Mouse (Mus musculus) spleen, adult 2 months (tissue): Measurements from ENCODE around the gene Spata16. TPM values are rescaled to one million over a fixed set of nuclear protein-coding genes. Genes with fewer than 3 reads are reported as not detected.

ENCODE experiments used
- DNase-seq, 2 experiments: peaks; one replicate each; pipeline versions ENCODE4 v3.0.0 to v3.0.0-alpha.2; 2012 to 2021; ENCODE audit warnings: low spot score in 2 of 2, low read depth in 1 of 2
- H3K27ac ChIP-seq: fragments of 200-500 bp; 2 replicates; pipeline ENCODE4 v1.5.1; 2012; ENCODE audit warnings: low read length, inconsistent platforms; ENCODE audit not compliant: insufficient read depth
- H3K27me3 ChIP-seq: fragments of 200-500 bp; 2 replicates; pipeline ENCODE4 v1.6.1; 2012; ENCODE audit warnings: mild to moderate bottlenecking, moderate library complexity, low read length, inconsistent platforms; ENCODE audit not compliant: control insufficient read depth, insufficient read depth
- H3K36me3 ChIP-seq: fragments of 200-500 bp; 2 replicates; pipeline ENCODE4 v1.6.1; 2012; ENCODE audit warnings: mild to moderate bottlenecking, low read length, inconsistent platforms; ENCODE audit not compliant: control insufficient read depth, insufficient read depth
- H3K4me1 ChIP-seq: fragments of 200-500 bp; 2 replicates; pipeline ENCODE4 v1.6.1; 2011; ENCODE audit warnings: inconsistent platforms; ENCODE audit not compliant: control insufficient read depth, insufficient read depth, insufficient read length
- H3K4me3 ChIP-seq: fragments of 200-500 bp; 2 replicates; pipeline ENCODE4 v1.5.1; 2011; ENCODE audit warnings: mild to moderate bottlenecking, inconsistent platforms; ENCODE audit not compliant: insufficient read depth, insufficient read length; ENCODE audit errors: extremely low read depth
- CTCF ChIP-seq: fragments of 200-500 bp; IDR thresholded peaks from 2 replicates; pipeline ENCODE4 v1.5.1; 2011; ENCODE audit warnings: mild to moderate bottlenecking, inconsistent platforms; ENCODE audit not compliant: insufficient read depth, insufficient read length, insufficient replicate concordance; ENCODE audit errors: extremely low read depth
- POLR2A ChIP-seq: fragments of 200-500 bp; IDR thresholded peaks from 2 replicates; pipeline ENCODE4 v1.6.1; 2011; ENCODE audit warnings: low read depth, low read length, inconsistent platforms
- WGBS: fragments of 180-500 bp; shearing (Covaris S2); methylation state at CpG from one replicate; pipeline ENCODE4 v1.1.7; 2018; 5-methylcytosine and 5-hydroxymethylcytosine counted together
- polyA plus RNA-seq: library from polyadenylated mRNA; depleted of rRNA; stranded (reverse); fragments of >200 nt; gene quantifications from 2 replicates; pipeline ENCODE4 v1.2.3, GENCODE M21; 2012

Spata16 gene
- polyA plus RNA-seq, 1 experiment = not detected

DNA sequence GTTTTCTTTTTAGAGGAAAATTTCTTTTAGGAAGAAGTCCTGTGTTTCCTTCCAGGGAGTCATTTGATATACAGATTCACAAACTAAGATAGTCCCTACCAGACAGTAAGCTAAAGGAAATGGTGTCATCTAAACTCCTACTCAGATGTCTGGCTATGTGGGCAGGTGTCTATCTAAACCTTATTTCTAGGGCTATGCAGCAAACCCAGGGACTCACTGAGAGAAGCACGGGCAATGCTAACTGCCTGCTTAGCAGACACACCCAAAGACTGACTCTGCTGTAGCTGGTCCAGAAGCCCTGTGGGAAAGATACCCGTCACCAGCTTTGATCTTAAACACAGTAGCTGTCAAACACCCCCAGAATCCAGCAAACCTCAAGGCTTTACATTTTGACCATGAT lies 284.2 kb downstream of the Spata16 start:
- no peaks in the 10 kb centered on the region for H3K27me3 ChIP-seq
- no peak overlapping the region for H3K4me3 ChIP-seq
- DNase-seq = no peak
- 82% methylated on average over 2 of the region's 2 CpGs for WGBS
- TF ChIP-seq POLR2A (no peak), CTCF (no peak)
- H3K36me3 ChIP-seq = no peaks in the 10 kb centered on the region
- no peaks in the 10 kb centered on the region for H3K4me1 ChIP-seq
- no peak overlapping the region for H3K27ac ChIP-seq

- DNase-seq = no peak
- Histone ChIP-seq H3K36me3 (no peaks in the 10 kb centered on the region), H3K4me1 (no peaks in the 10 kb centered on the region), H3K27me3 (no peaks in the 10 kb centered on the region), H3K4me3 (no peak overlapping the region), H3K27ac (no peak overlapping the region)
- TF ChIP-seq POLR2A (no peak), CTCF (no peak)
- WGBS = 87% methylated on average over 5 of the region's 5 CpGs
These were observed 286.0 kb downstream of the Spata16 start for GRCm38 (mm10) chr3:26923391-26923790.

DNA sequence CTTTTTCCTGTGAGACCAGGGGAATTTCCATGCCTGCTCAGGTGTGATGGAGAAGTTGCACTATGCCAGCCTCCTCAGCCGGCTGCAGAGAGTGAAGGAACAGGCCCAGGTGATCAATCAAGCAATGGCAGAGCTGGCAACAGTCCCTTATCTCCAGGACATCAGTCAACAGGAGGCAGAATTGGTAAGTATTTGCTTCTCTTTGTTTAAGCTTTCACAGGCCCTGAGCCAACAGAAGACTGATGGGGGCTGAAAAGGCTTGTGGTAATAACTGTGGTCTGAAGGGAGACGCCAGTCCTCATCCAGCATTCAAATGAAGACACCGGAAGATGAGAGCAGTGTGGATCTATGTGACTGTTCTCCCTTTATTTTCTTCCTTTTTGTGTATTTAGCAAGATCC lies 286.8 kb downstream of the Spata16 start:
- no peak for TF ChIP-seq POLR2A
- TF ChIP-seq CTCF = no peak
- DNase-seq = no peak
- Histone ChIP-seq H3K36me3 (no peaks in the 10 kb centered on the region), H3K27me3 (no peaks in the 10 kb centered on the region), H3K27ac (no peak overlapping the region), H3K4me1 (no peaks in the 10 kb centered on the region), H3K4me3 (no peak overlapping the region)
- 54% methylated on average over 3 of the region's 3 CpGs for WGBS

DNA sequence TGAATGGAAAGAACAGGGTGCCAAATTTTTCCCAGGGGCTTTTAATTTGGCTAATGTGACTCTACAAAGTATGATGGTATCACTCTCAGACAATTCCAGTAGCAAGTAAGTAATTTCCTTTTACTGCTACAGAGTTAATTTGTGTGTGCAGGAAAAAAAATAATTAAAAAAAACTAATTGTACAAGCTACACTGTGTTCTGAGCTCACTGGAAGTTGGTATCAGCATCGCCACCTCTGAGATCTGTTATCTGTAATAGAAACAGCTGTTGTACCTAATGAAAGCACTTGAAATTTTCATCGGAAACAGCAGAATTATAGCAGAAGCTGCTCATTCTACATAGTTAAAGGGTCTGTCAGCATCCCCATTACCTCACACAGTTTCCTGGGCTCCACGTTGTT lies 295.7 kb downstream of the Spata16 start:
- WGBS = 86% methylated on average over 3 of the region's 3 CpGs
- Histone ChIP-seq H3K36me3 (no peaks in the 10 kb centered on the region), H3K27ac (no peak overlapping the region), H3K4me3 (no peak overlapping the region), H3K4me1 (no peaks in the 10 kb centered on the region), H3K27me3 (no peaks in the 10 kb centered on the region)
- no peak for TF ChIP-seq CTCF
- TF ChIP-seq POLR2A = no peak
- no peak for DNase-seq

DNA sequence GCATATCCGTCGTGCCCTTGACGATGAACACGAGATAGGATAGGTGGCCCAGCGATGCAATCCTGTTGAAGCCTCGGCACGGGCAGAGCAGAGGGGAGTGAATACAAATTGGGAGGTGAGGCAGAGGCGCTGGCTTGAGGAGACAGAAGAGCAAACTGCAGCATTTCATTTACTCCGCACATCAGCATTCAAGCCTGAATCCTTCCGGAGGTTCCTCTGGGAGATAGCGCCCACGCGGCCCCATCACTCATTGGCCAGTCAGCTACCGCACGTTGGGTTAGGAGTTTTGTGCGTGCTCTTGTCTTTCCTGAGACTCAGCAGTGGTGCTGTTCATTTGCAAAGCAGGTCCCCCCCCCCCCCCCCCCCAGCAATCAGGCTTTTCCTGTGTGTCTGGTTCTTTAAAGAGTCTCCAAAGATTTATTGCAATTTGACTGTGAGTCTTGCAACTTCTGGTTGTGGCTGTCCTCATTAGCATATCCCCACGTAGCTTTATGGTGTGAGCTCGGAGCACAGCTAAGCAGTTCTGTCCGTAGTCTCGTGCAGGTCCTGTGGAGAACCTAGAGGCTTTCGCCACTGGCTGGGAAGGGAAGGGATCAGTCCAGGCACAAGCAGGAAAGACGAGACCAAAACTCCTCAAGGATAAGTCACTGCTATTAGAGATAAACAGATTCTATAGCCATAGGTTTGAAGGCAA lies 299.6 kb downstream of the Spata16 start:
- TF ChIP-seq CTCF (no peak), POLR2A (no peak)
- no peak overlapping the region for H3K27ac ChIP-seq
- no peaks in the 10 kb centered on the region for H3K4me1 ChIP-seq
- WGBS = 72% methylated on average over 22 of the region's 22 CpGs
- no peaks in the 10 kb centered on the region for H3K27me3 ChIP-seq
- H3K4me3 ChIP-seq = no peak overlapping the region
- DNase-seq = no peak
- no peaks in the 10 kb centered on the region for H3K36me3 ChIP-seq

DNA sequence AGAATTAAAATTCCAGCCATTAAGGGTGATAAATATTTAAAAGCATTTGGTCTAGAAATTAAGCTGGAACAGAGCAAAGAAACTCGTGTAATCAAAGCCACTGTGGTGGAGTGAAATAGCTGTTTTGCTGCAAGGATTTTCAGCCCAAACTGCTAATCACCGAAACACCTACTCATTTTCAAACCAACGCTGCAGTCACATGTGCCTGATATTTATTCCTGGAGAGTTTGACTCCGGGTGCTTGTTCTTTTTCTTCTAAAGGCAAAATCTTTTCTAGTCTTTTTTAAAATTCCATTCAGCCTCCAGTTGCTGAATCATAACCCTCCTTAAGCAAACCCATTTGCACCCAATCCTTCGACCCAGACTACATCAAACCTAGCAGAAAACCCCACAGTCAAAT lies 329.4 kb downstream of the Spata16 start:
- H3K4me1 ChIP-seq = no peaks in the 10 kb centered on the region
- no peak for TF ChIP-seq CTCF
- TF ChIP-seq POLR2A = no peak
- no peaks in the 10 kb centered on the region for H3K36me3 ChIP-seq
- no peaks in the 10 kb centered on the region for H3K27me3 ChIP-seq
- 85% methylated on average over 5 of the region's 5 CpGs for WGBS
- H3K27ac ChIP-seq = no peak overlapping the region
- H3K4me3 ChIP-seq = no peak overlapping the region
- DNase-seq = no peak

DNA sequence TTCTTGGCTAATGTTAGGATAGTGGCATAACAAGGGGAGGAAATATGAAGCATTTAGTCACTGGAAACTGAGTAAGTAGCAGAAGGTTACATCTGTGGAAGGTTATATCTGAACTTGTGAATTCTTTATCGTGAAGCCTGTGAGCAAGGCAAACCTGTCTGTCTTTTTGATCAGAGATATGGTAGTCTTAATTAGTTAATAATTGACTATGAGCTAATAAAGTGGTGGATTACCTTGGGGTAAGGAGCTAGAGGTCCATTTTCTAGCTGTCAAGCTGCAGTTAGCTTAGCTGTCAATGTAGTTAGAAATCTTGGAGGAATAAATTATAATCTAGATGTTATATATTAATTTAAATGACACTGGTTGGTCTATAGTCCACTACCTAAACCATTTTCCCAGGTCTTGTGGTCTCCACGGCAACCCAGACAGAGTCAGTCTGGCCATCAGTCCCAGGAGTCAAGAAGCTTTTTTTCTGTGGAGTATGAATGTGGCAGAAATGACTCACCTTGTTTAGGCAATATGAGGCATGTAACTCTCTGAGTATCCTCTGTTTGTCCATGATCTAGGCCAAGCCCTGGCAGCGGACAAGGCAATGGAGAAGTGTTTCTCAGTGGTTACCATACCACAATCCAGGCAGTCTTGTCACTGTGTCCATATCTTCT lies 331.6 kb downstream of the Spata16 start:
- H3K4me1 ChIP-seq = no peaks in the 10 kb centered on the region
- WGBS = 84% methylated on average over 3 of the region's 3 CpGs

More for the DNA sequence above, 331.6 kb downstream of the Spata16 start:
- TF ChIP-seq CTCF (no peak), POLR2A (no peak)
- Histone ChIP-seq H3K4me3 (no peak overlapping the region), H3K36me3 (no peaks in the 10 kb centered on the region), H3K27ac (no peak overlapping the region), H3K27me3 (no peaks in the 10 kb centered on the region)
- no peak for DNase-seq
